ENCODE assay signal across 8 mouse cellular contexts in genomic region chr1:119456671-119457527, GRCm38 (mm10). TPM values are rescaled to one million over a fixed set of nuclear protein-coding genes. Genes with fewer than 3 reads are reported as not detected.
DNase-seq lines count a peak whose midpoint lies in the region; ATAC-seq lines count a peak whose summit lies in the region.

No protein-coding gene starts in this region.

- 49% methylated on average over 19 of the region's 19 CpGs for WGBS in forebrain, embryonic 12.5 days
- WGBS in forebrain, embryonic 10.5 days, result 62% methylated on average over 19 of the region's 19 CpGs
- 2% methylated on average over 19 of the region's 19 CpGs for WGBS in limb, embryonic 12.5 days

- H3K4me1 ChIP-seq in forebrain, embryonic 12.5 days, result no peaks in the 10 kb centered on the region; the same call in 1 of the 2 replicates
- H3K4me1 ChIP-seq in forebrain, embryonic 10.5 days, result peaks cover 8% of the 10 kb centered on the region; the same call in 1 of the 2 replicates
- H3K4me1 ChIP-seq in limb, embryonic 12.5 days (replicated peaks), result peaks cover 27% of the 10 kb centered on the region

- H3K36me3 ChIP-seq in forebrain, embryonic 12.5 days (replicated peaks), result no peaks in the 10 kb centered on the region
- no peaks in the 10 kb centered on the region for H3K36me3 ChIP-seq in forebrain, embryonic 10.5 days (replicated peaks)
- no peaks in the 10 kb centered on the region for H3K36me3 ChIP-seq in limb, embryonic 12.5 days

- H3K4me2 ChIP-seq in forebrain, embryonic 12.5 days, result no peak overlapping the region; the same call in 1 of the 2 replicates
- peak overlapping the region; percentile 54 for H3K4me2 ChIP-seq in limb, embryonic 12.5 days

- H3K9ac ChIP-seq in forebrain, embryonic 12.5 days, result no peak overlapping the region
- H3K9ac ChIP-seq in limb, embryonic 12.5 days (replicated peaks), result no peak overlapping the region

- no peak for ATAC-seq in forebrain, embryonic 12.5 days (ENCODE audit: low FRiP score)
- ATAC-seq in limb, embryonic 12.5 days (ENCODE audit: insufficient number of reproducible peaks, insufficient read depth, low FRiP score, low TSS enrichment, low read depth), result peak; percentile 71
- ATAC-seq in megakaryocyte-erythroid progenitor cell, adult 5-6 weeks (replicated peaks; ENCODE audit: low FRiP score, low TSS enrichment, poor library complexity, severe bottlenecking), result no peak

- no peaks in the 10 kb centered on the region for H3K27me3 ChIP-seq in forebrain, embryonic 12.5 days
- peaks cover 15% of the 10 kb centered on the region; the same call in 1 of the 2 replicates for H3K27me3 ChIP-seq in forebrain, embryonic 10.5 days (ENCODE audit: poor library complexity, severe bottlenecking)
- H3K27me3 ChIP-seq in limb, embryonic 12.5 days, result peaks cover 12% of the 10 kb centered on the region; the same call in 1 of the 2 replicates

- no peak for DNase-seq in forebrain, embryonic 10.5 days (ENCODE audit: extremely low spot score, low spot score)
- peak; percentile 17 for DNase-seq in 3T3-L1 (ENCODE audit: low read depth, low spot score)
- peak; percentile 62 for DNase-seq in forelimb bud, embryonic 11.5 days (ENCODE audit: low read depth, low spot score)
- DNase-seq in ovary, postnatal 10 days (ENCODE audit: low spot score), result no peak
- DNase-seq in thymus, postnatal 14 days, result no peak

- H3K27ac ChIP-seq in forebrain, embryonic 12.5 days, result 0 out of 2 replicates have a peak overlapping the region, but pooled peaks have one; percentile 19
- no peak overlapping the region for H3K27ac ChIP-seq in forebrain, embryonic 10.5 days
- H3K27ac ChIP-seq in limb, embryonic 12.5 days, result peak overlapping the region; percentile 84

- H3K4me3 ChIP-seq in forebrain, embryonic 12.5 days (replicated peaks), result no peak overlapping the region
- no peak overlapping the region for H3K4me3 ChIP-seq in forebrain, embryonic 10.5 days
- H3K4me3 ChIP-seq in limb, embryonic 12.5 days (replicated peaks), result peak overlapping the region; percentile 17

- H3K9me3 ChIP-seq in forebrain, embryonic 12.5 days, result no peaks in the 10 kb centered on the region
- H3K9me3 ChIP-seq in forebrain, embryonic 10.5 days, result no peaks in the 10 kb centered on the region
- H3K9me3 ChIP-seq in limb, embryonic 12.5 days, result no peaks in the 10 kb centered on the region

RNA-seq across cellular contexts. Expression of gene Inhbb, which starts 34.9 kb away (rescaled TPM):
- 1.8 and 2.3 TPM in 2 replicates for polyA plus RNA-seq in forebrain, embryonic 12.5 days (2016; fragmentation: Nextera tagmentation; extraction: Ambion mirVana)
- 0.05 and 0.09 TPM in 2 replicates for polyA plus RNA-seq in forebrain, embryonic 10.5 days (2016; fragmentation: Nextera tagmentation; extraction: Ambion mirVana)
- 0.36 and 0.41 TPM in 2 replicates for polyA plus RNA-seq in limb, embryonic 12.5 days (2016; fragmentation: Nextera tagmentation; extraction: Ambion mirVana)
- total RNA-seq in megakaryocyte-erythroid progenitor cell, adult 5-6 weeks (2014; fragmentation: Nextera tagmentation), result not detected in 2 replicates
- total RNA-seq in megakaryocyte-erythroid progenitor cell, adult 5-6 weeks (2017), result not detected in 2 replicates

RNA-seq across cellular contexts. Expression of gene Ralb, which starts 47.7 kb away (rescaled TPM):
- 65.7 and 67.3 TPM in 2 replicates for polyA plus RNA-seq in forebrain, embryonic 12.5 days (2016; fragmentation: Nextera tagmentation; extraction: Ambion mirVana)
- polyA plus RNA-seq in forebrain, embryonic 10.5 days (2016; fragmentation: Nextera tagmentation; extraction: Ambion mirVana), result 80.8 and 84.0 TPM in 2 replicates
- 112 TPM in 2 replicates for polyA plus RNA-seq in limb, embryonic 12.5 days (2016; fragmentation: Nextera tagmentation; extraction: Ambion mirVana)
- 2.3 and 4.6 TPM in 2 replicates for total RNA-seq in megakaryocyte-erythroid progenitor cell, adult 5-6 weeks (2014; fragmentation: Nextera tagmentation)
- 3.9 and 5.2 TPM in 2 replicates for total RNA-seq in megakaryocyte-erythroid progenitor cell, adult 5-6 weeks (2017)

Comparison
In these comparisons a context has a peak if more than half of its experiments do, and no peak if none do; other contexts are left out.
1. DNase-seq: peak in 3T3-L1 (single experiment) and forelimb bud, embryonic 11.5 days (single experiment); none in forebrain, embryonic 10.5 days (single experiment), ovary, postnatal 10 days (single experiment) and thymus, postnatal 14 days (single experiment).